Mouse (Mus musculus) left cerebral cortex, adult 2 months (tissue): Measurements from ENCODE around the gene Prmt3. TPM values are rescaled to one million over a fixed set of nuclear protein-coding genes. Genes with fewer than 3 reads are reported as not detected.
A peak's percentile ranks its signal among the peaks of the same experiment; 100 is the strongest.

Experiments
- DNase-seq, 2 experiments: peaks; one replicate each; pipeline ENCODE4 v3.0.0; 2021 to 2022; ENCODE audit warnings: low spot score in 2 of 2, mixed read lengths in 1 of 2; ENCODE audit errors: extremely low spot score in 1 of 2
- H3K27ac ChIP-seq: fragments of 200-600 bp; 2 replicates; pipeline ENCODE4 v1.8.1; 2022
- H3K4me3 ChIP-seq: fragments of 200-600 bp; 2 replicates; pipeline ENCODE4 v1.8.1; 2022
- CTCF ChIP-seq: fragments of 200-600 bp; IDR thresholded peaks from 2 replicates; pipeline ENCODE4 v1.8.1; 2022; ENCODE audit warnings: antibody characterized with exemption, mild to moderate bottlenecking, moderate library complexity
- intact Hi-C: fragments of 180-260 bp; cut with DNase I; formaldehyde crosslinking; loops from one replicate; pipeline ENCODE4 v1.15.1; 2025
- total RNA-seq, 2 experiments: library from RNA; stranded (reverse); gene quantifications; 2 replicates each; pipeline ENCODE4 v1.2.3; 2021

The Prmt3 gene
- total RNA-seq, 2 experiments from 2014 or later: 33.5 to 37.3 TPM

DNA sequence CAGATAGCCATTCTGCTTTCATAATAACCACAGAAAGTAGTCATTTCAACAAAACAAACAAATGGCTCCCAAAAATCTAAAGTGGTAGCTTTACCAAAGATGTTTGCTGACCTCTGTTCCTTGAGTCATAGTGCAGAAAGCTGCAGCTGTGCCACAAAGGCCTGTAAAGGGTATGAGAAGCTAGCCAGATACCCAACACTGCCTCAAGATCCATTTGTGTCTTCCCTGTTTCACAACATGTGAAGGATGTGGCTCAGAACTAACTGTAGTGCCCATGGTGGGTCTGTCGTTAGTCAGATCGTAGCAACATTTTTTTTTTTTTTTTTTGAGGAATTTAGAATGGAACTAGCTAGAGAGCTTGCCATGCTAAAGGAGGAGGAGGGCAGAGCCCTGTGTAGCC is 46.4 kb downstream of the Prmt3 start:
- H3K27ac ChIP-seq: no peak overlapping the region
- H3K4me3 ChIP-seq: no peak overlapping the region
- intact Hi-C loops: no loop called here
- no peak for DNase-seq
- TF ChIP-seq CTCF: no peak

GRCm38 (mm10) chr7:49825492-49825891 is 47.3 kb downstream of the Prmt3 start:
- intact Hi-C loops: no loop called here
- no peak for TF ChIP-seq CTCF
- no peak for DNase-seq
- no peak overlapping the region for H3K27ac ChIP-seq
- no peak overlapping the region for H3K4me3 ChIP-seq

- intact Hi-C loops: no loop called here
- Histone ChIP-seq H3K4me3 (no peak overlapping the region), H3K27ac (no peak overlapping the region)
- no peak for DNase-seq
- TF ChIP-seq CTCF: no peak
These were observed 49.8 kb downstream of the Prmt3 start for GRCm38 (mm10) chr7:49827920-49828319.

DNA sequence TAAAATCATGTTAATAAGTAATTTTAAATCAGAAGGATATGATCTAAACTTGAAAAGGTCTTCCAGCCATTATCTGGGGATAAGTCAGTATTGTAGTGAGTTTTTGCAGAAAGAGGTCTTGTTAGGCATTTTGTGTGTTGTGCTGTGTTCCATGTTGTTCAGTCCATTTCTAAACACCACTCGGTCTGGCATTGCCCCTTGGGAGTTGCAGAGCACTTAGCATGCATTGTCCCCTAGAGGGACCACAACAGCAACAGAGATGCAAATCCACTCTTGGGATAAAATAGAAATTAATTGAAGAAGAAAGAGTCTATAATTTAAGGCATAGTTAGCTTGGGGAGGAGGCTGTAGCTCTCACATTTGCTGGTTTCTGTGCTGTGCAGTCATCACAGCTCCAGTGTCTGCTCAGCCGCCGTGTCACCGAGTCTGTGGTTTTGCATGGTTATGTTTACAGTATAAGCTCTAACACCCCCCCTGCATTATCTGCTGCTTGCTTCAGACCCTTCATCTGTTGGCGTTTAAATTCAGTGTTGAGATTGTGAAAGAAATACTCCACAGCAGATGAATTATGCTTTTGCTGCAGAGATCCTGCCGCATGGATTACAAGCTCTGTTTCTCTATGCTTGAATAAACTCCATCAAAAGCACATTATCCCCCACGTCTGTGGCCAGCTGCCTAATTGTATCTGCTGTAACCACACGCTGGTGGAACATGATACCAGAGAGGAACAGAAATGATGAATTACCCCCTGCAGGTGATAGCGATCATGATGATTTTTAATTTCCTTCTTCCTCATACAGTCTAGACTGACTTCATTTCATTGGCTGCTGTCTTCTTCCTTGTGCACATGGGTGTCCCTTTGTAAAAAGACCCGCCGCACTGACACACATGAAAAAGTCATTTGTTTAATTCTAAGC is 64.5 kb downstream of the Prmt3 start:
- Histone ChIP-seq H3K4me3 (peak overlapping the region; percentile 18), H3K27ac (peak overlapping the region; percentile 20; the same call in 1 of the 2 replicates)
- TF ChIP-seq CTCF: no peak; the same call in 1 of the 2 replicates
- intact Hi-C loops: no loop called here
- no peak for DNase-seq

DNA sequence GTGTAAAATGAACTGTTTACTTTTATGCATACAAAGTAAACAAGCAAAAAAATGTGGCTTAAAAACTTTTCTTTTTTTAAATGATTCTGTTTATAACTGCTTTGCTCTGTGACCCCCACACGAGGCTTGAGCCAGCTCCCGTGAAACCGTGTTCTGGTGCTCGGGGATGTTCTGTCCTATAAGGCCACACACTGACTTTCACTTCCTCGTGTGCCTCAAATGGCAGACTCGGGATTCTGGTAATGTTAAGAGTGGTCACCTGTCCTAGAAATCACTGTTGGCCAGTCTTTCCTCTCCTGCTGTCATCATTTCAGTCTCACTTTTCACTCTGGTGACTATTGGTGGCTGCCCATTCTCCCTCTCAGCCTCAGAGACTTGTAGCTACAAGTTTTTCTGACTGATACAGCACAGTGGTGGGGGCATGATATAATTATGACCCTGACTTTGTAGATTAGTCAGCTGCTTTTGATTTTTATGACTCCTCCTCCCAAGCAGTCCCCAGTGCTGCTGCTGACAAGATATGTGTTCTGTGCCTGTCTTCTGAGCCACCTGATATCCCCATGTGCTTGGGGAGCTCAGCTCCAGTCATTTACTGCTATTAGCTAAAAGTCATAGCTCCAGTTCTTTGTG is 65.3 kb downstream of the Prmt3 start:
- no peak overlapping the region; the same call in none of the 2 replicates for H3K4me3 ChIP-seq
- no peak for DNase-seq
- intact Hi-C loops: no loop called here
- H3K27ac ChIP-seq: no peak overlapping the region
- TF ChIP-seq CTCF: no peak

DNA sequence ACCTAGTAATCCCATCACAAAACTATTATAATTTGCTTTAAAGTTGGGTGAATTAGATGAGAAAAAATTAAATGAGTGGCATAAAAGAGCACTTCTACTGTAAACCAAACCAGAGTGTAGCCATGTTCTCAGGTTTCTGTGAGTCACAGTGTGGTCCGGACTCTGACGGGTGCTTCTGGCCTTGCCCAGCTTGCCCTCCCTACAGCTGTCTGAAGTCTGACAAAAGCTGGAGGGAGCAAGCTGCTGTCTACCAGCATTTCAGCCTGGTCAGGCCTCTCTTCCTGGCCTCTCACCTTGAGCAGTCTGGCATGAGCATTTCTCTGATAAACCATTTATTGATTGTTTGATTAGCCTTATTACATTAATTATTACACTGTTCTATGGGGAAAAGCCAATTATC is 69.8 kb downstream of the Prmt3 start:
- no peak for DNase-seq
- no peak for TF ChIP-seq CTCF
- H3K27ac ChIP-seq: no peak overlapping the region
- H3K4me3 ChIP-seq: no peak overlapping the region
- intact Hi-C loops: no loop called here

GRCm38 (mm10) chr7:49853342-49854181 is 75.4 kb downstream of the Prmt3 start:
- H3K27ac ChIP-seq: no peak overlapping the region
- intact Hi-C loops: no loop called here
- DNase-seq: no peak
- no peak overlapping the region for H3K4me3 ChIP-seq
- no peak for TF ChIP-seq CTCF

DNA sequence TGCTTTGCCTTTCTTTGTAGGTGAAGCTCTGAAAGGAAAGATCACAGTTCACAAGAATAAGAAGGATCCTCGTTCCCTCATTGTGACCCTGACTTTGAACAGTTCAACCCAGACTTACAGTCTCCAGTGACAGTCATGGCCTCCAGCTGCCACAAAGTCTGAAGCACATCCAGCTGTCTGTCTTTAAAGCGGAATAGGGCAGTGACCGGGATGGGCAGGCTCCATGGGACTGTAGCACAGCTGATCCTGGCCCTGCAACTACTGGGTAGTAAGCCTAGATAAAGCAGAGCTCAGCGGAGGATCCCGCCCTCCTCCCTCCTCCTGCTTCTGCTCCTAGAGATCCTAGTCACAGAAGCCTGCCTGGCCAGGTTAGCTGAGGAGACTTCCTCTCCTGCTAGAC is 79.2 kb downstream of the Prmt3 start:
- no peak for DNase-seq
- no peak for TF ChIP-seq CTCF
- Histone ChIP-seq H3K27ac (no peak overlapping the region), H3K4me3 (no peak overlapping the region)
- intact Hi-C loops: no loop called here

DNA sequence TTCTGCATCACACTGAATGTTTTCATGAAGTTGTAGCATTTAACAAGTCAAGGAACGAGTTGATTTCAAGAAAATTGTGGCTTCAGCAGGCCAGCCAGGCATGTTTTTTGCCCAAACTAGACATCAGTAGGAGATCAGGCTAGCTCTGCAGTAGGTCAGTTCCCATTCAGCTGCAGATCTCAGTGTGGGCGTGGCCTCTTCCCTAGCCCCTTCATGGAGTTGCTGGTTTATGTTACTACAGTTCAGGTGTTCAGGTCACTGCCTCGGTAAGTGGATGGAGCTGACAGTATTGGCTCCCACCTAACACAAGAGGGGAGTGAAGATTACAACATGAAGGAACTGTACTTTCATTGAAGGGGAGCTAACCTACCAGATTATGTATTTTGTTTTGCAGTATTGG is 80.1 kb downstream of the Prmt3 start:
- H3K4me3 ChIP-seq: no peak overlapping the region
- intact Hi-C loops: no loop called here
- no peak for DNase-seq
- TF ChIP-seq CTCF: no peak
- no peak overlapping the region for H3K27ac ChIP-seq

DNA sequence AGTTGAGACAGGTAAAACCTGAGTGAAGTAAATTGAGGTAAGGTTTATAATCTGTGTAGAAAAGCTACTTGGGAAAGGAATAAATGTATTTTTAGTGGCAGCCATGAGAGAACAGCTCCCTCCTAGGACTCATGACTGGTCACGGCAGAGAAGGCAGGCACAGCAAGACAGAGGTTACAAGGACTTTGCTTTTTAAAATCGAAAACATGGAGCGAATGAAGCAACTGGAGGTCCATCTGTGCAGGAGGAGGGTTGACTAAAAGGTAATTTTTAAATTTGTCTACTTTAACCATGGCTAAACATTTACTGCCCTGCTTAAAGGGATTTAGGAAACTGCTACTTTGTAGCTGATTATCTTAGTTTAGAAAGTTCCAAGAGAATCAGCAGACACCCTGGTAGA is 81.7 kb downstream of the Prmt3 start:
- no peak for TF ChIP-seq CTCF

DNA sequence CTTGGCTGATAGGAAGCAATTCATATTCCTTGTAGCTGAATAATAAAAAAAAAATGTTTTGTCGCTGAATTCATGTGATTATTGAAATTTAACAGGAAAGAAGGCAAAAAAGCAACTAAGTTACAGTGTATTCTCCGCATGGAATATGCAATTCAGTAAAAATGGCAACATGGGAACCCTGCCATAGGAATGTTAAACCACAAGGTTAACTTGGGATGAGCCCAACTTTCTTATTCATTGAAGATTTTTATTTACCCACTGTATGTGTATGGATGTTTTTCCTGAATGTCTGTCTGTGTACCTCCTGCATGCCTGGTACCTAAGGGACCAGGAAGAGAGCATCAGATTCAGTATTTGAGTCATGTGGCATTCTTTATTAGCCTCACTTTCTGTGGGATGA is 83.0 kb downstream of the Prmt3 start:
- no peak for TF ChIP-seq CTCF
- DNase-seq: no peak
- intact Hi-C loops: no loop called here
- no peak overlapping the region for H3K4me3 ChIP-seq
- H3K27ac ChIP-seq: no peak overlapping the region

More for the DNA sequence above, 81.7 kb downstream of the Prmt3 start:
- no peak for DNase-seq
- intact Hi-C loops: no loop called here
- Histone ChIP-seq H3K4me3 (no peak overlapping the region), H3K27ac (no peak overlapping the region)

DNA sequence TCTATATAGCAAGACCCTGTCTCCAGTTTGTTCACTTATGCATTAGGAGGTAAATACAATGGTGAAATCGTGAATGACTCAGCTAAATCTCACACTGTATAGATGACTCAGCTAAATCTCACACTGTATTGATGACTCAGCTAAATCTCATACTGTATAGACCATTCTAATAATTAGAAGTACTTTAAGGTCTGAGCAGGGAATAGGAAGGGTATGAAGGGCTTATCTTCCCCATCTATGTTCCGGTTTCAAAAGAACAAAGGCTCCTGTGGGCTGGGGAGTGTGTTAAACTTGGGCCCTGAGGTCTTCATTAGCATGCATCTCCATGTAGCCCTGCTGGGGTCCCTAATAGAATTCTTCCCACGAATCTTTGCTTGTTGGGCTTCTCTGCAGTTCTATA is 85.6 kb downstream of the Prmt3 start:
- no peak for DNase-seq
- Histone ChIP-seq H3K27ac (no peak overlapping the region), H3K4me3 (no peak overlapping the region)
- no peak for TF ChIP-seq CTCF
- intact Hi-C loops: no loop called here
